Mouse (Mus musculus): ENCODE measurements around the gene Ydjc.

- TF ChIP-seq CTCF (IDR thresholded peaks at IDR 0.05; ENCODE audit: low read depth) = no peak
- no peak for TF ChIP-seq EP300 (IDR thresholded peaks at IDR 0.05; ENCODE audit: low read depth)
These were observed 33.3 kb downstream of the Ydjc start for GRCm38 (mm10) chr16:17177623-17178170.
